Mouse (Mus musculus) C2C12 (cell line): Measurements from ENCODE around the gene Gm6993. TPM values are rescaled to one million over a fixed set of nuclear protein-coding genes. Genes with fewer than 3 reads are reported as not detected.

Experiments
- H3K27me3 ChIP-seq: one replicate; pipeline ENCODE4 v1.6.1; 2011; ENCODE audit not compliant: control insufficient read depth, insufficient read depth, insufficient read length
- H3K36me3 ChIP-seq: one replicate; pipeline ENCODE4 v1.6.1; 2011; ENCODE audit not compliant: control insufficient read depth, insufficient read depth
- H3K4me3 ChIP-seq: one replicate; pipeline ENCODE4 v1.5.1; 2011; ENCODE audit warnings: mild to moderate bottlenecking, control low read depth; ENCODE audit not compliant: poor library complexity, insufficient read depth, severe bottlenecking
- H3K79me2 ChIP-seq: one replicate; pipeline ENCODE4 v1.6.1; 2011; ENCODE audit not compliant: control insufficient read depth, insufficient read depth
- H3K79me3 ChIP-seq: one replicate; pipeline ENCODE4 v1.6.1; 2011; ENCODE audit warnings: low read depth, control low read depth
- H3ac ChIP-seq: one replicate; pipeline ENCODE3; 2011; ENCODE audit warnings: low read depth; ENCODE audit not compliant: control insufficient read depth, insufficient read length
- CEBPB ChIP-seq: IDR thresholded peaks from one replicate; pipeline ENCODE4 v1.6.1; 2011; ENCODE audit warnings: low read depth, mild to moderate bottlenecking, control low read depth, moderate library complexity
- CTCF ChIP-seq: IDR thresholded peaks from one replicate; pipeline ENCODE4 v1.5.1; 2011; ENCODE audit not compliant: control insufficient read depth, insufficient read depth, insufficient read length
- FOSL1 ChIP-seq: IDR thresholded peaks from one replicate; pipeline ENCODE4 v1.8.0; 2011; ENCODE audit warnings: mild to moderate bottlenecking, low read length; ENCODE audit not compliant: poor library complexity, insufficient read depth, severe bottlenecking
- MAX ChIP-seq: IDR thresholded peaks from one replicate; pipeline ENCODE4 v1.6.1; 2011; ENCODE audit warnings: mild to moderate bottlenecking, control low read depth
- MYOD1 ChIP-seq: IDR thresholded peaks from one replicate; pipeline ENCODE4 v1.6.1; 2011; ENCODE audit warnings: low read depth; ENCODE audit not compliant: control insufficient read depth, insufficient read length
- MYOG ChIP-seq: IDR thresholded peaks from one replicate; pipeline ENCODE4 v1.6.1; 2011; ENCODE audit not compliant: control insufficient read depth, insufficient read length; ENCODE audit errors: extremely low read depth
- USF1 ChIP-seq: IDR thresholded peaks from one replicate; pipeline ENCODE4 v1.6.1; 2011; ENCODE audit warnings: low read depth, mild to moderate bottlenecking, control low read depth, moderate library complexity
- polyA plus RNA-seq: library from polyadenylated mRNA; unstranded; fragments of >200 nt; fragmentation: generic; extraction: Trizol; gene quantifications from one replicate; pipeline ENCODE4 v1.2.1, GENCODE M21; 2012; ENCODE audit warnings: missing spikeins

Gene Gm6993
- polyA plus RNA-seq, 1 experiment: not detected

GRCm38 (mm10) chr12:31205983-31206633 lies 34.5 kb upstream of the Gm6993 start:
- no peak for TF ChIP-seq MAX
- TF ChIP-seq MYOG: no peak
- no peak for TF ChIP-seq CTCF
- no peak for TF ChIP-seq MYOD1
- no peaks in the 10 kb centered on the region for H3K27me3 ChIP-seq
- no peak overlapping the region for H3ac ChIP-seq
- H3K36me3 ChIP-seq: no peaks in the 10 kb centered on the region
- H3K79me3 ChIP-seq: no peaks in the 10 kb centered on the region
- H3K4me3 ChIP-seq: no peak overlapping the region
- H3K79me2 ChIP-seq: no peaks in the 10 kb centered on the region

- H3K79me3 ChIP-seq: no peaks in the 10 kb centered on the region
- no peaks in the 10 kb centered on the region for H3K27me3 ChIP-seq
- H3ac ChIP-seq: no peak overlapping the region
- TF ChIP-seq CEBPB: no peak
- TF ChIP-seq MAX: no peak
- no peak for TF ChIP-seq CTCF
- TF ChIP-seq MYOG: no peak
- no peak for TF ChIP-seq USF1
- TF ChIP-seq MYOD1: no peak
- TF ChIP-seq FOSL1: no peak
- no peaks in the 10 kb centered on the region for H3K79me2 ChIP-seq
- no peaks in the 10 kb centered on the region for H3K36me3 ChIP-seq
- no peak overlapping the region for H3K4me3 ChIP-seq
These were observed 31.8 kb upstream of the Gm6993 start for GRCm38 (mm10) chr12:31208766-31209165.

- TF ChIP-seq MYOG (no peak), MYOD1 (no peak), USF1 (no peak), CTCF (no peak)
- H3K4me3 ChIP-seq: no peak overlapping the region
- H3K79me3 ChIP-seq: no peaks in the 10 kb centered on the region
- H3K79me2 ChIP-seq: no peaks in the 10 kb centered on the region
- H3K27me3 ChIP-seq: no peaks in the 10 kb centered on the region
- H3K36me3 ChIP-seq: no peaks in the 10 kb centered on the region
- no peak overlapping the region for H3ac ChIP-seq
These were observed 31.2 kb upstream of the Gm6993 start for GRCm38 (mm10) chr12:31209377-31209805.

GRCm38 (mm10) chr12:31213556-31213955 lies 27.0 kb upstream of the Gm6993 start:
- Histone ChIP-seq H3ac (no peak overlapping the region), H3K4me3 (no peak overlapping the region), H3K27me3 (no peaks in the 10 kb centered on the region), H3K79me3 (no peaks in the 10 kb centered on the region), H3K79me2 (no peaks in the 10 kb centered on the region), H3K36me3 (no peaks in the 10 kb centered on the region)
- no peak for TF ChIP-seq MYOG
- TF ChIP-seq MAX: no peak
- TF ChIP-seq FOSL1: no peak
- no peak for TF ChIP-seq USF1
- TF ChIP-seq CEBPB: no peak
- no peak for TF ChIP-seq CTCF

- Histone ChIP-seq H3K36me3 (no peaks in the 10 kb centered on the region), H3K4me3 (no peak overlapping the region), H3K27me3 (no peaks in the 10 kb centered on the region), H3K79me3 (no peaks in the 10 kb centered on the region), H3ac (no peak overlapping the region), H3K79me2 (no peaks in the 10 kb centered on the region)
- TF ChIP-seq USF1: no peak
- TF ChIP-seq CTCF: no peak
- no peak for TF ChIP-seq FOSL1
- TF ChIP-seq CEBPB: no peak
- no peak for TF ChIP-seq MYOG
- TF ChIP-seq MYOD1: no peak
- TF ChIP-seq MAX: no peak
These were observed 25.6 kb upstream of the Gm6993 start for GRCm38 (mm10) chr12:31215003-31215402.

GRCm38 (mm10) chr12:31217232-31217631 lies 23.3 kb upstream of the Gm6993 start:
- no peaks in the 10 kb centered on the region for H3K79me2 ChIP-seq
- TF ChIP-seq MYOG (no peak), USF1 (no peak), CEBPB (no peak), CTCF (no peak), MAX (no peak), FOSL1 (no peak), MYOD1 (no peak)

More at GRCm38 (mm10) chr12:31217232-31217631, 23.3 kb upstream of the Gm6993 start:
- Histone ChIP-seq H3K36me3 (no peaks in the 10 kb centered on the region), H3K4me3 (no peak overlapping the region), H3K79me3 (no peaks in the 10 kb centered on the region), H3K27me3 (no peaks in the 10 kb centered on the region), H3ac (no peak overlapping the region)
